Mouse (Mus musculus) megakaryocyte, embryonic 14.5 days (primary cell): Measurements from ENCODE around the gene Aftph.

Experiments
- FLI1 ChIP-seq: IDR thresholded peaks from 2 replicates; pipeline ENCODE4 v1.6.1; 2012; ENCODE audit warnings: low read length, inconsistent platforms, mixed read lengths
- GATA1 ChIP-seq: IDR thresholded peaks from 3 replicates; pipeline ENCODE4 v1.6.1; 2012; ENCODE audit warnings: mixed read lengths, low read length, inconsistent platforms, borderline replicate concordance

DNA sequence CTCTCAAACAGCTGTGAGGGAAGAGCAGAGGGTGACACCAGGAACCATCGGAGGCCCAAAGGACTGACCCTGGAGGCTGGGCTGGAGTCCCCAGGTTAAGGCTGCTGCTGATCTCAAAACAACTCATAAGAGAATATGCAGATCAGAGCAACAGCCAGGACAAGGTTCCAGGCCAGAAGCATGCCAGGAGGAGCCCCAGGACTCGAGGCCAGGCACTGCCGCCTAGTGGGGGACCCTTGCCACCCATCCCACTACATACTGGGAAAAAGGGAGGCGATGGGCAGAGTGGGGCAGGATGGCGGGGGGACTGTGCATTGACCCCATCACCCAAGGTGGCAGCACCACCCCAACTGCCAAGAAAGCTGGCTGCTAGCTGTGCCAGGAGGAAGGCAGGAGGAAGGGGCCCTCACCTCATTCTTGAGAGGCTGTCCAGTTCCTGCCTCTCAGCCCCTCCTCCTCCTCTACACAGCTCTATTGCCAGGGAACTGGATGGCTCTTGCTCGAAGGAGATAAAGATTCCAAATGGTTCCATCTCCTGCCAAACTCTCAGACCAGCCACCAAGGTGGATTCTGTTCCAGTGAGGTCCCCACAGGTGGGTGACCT lies 69.5 kb downstream of the Aftph start:
- TF ChIP-seq FLI1 (no peak), GATA1 (no peak)
